Mouse (Mus musculus): Measurements from ENCODE around the gene Hist1h2bc.
A peak's percentile ranks its signal among the peaks of the same experiment; 100 is the strongest.
"Not testable (repeated sequence)": the region's sequence is repeated elsewhere in the genome, so short reads cannot be mapped to it uniquely, and the experiment has no call there.

Gene Hist1h2bc

DNA sequence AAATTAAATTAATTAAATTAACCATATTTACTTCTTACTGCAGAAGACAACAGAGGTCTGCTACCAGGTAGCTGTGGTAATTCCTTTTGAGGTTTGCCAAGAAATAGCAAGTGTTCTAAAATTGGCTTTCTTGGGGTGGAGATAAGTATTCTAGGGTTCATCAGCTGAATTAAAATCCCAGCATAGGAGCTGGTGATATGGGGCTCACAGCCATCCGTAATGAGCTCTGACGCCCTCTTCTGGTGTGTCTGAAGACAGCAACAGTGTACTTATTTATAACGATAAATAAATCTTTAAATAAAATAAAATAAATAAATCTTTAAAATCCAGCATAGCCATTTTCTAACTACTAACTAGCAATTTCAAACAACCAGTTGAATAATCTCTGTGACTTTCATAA is 15.8 kb downstream of the Hist1h2bc start:
- DNase-seq (ENCODE audit: low read depth, low spot score) = no peak

DNA sequence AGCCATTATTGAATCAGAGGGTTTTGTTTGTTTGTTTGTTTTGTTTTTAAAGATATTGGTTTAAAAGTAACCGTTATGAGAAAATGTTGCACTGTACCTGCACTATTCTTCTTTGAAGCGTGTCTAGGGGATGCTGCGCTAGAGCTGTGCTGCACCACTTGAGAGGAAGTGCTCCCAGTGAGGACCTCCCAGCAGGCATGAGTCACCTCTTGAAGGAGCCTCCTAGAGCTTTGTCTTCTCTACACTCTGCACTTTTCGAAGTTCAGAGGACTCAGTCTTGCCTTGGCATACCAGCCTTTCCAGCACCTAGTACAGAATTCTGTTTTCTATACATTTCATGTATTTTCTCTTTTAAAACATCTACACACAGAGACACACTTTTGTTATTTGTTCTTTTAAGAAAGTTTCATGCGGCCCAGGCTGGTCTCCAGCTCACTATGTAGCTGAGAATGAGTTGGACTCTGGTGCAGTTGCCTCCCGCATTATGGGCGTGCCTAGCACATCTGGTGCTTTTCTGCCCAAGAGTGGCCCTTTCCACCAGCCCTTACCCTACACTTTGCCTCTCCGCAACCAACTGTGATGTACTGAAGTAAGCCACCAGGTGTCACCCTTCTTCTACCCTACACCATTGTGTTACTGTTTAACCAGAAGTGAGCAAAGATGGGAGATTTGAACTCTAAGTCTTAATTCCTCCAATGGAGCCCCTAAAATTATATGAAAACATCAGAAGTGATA is 17.0 kb downstream of the Hist1h2bc start:
- DNase-seq (ENCODE audit: low read depth, low spot score) = peak; percentile 88

DNA sequence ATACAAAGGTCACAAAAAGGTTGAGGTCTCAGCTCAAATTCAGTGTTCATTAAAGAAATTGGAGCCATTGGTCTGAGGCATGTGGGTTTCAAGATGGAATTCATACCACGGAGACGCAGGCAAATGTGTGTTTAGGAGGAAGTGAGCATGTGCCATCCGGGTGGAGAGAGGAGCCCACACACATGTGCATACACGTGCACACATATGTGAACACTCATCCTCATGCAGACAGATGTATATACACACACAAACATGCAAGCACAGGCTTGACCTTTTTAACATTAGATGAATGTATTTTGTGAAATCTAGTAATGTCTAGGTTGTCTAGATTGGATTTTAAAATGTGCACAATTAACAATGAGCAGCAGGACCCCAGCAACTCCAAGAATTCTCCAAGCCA is 18.2 kb downstream of the Hist1h2bc start:
- no peak for DNase-seq (ENCODE audit: low read depth, low spot score)

DNA sequence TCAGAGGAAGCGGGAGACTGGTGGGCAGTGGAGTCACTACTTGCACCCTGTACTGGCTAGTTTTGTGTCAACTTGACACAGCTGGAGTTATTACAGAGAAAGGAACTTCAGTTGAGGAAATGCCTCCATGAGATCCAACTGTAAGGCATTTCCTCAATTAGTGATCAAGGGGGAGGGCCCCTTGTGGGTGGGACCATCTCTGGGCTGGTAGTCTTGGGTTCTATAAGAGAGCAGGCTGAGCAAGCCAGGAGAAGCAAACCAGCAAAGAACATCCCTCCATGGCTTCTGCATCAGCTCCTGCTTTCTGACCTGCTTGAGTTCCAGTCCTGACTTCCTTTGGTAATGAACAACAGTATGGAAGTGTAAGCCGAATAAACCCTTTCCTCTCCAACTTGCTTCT is 18.8 kb downstream of the Hist1h2bc start:
- DNase-seq (ENCODE audit: low read depth, low spot score) = not testable (repeated sequence)

DNA sequence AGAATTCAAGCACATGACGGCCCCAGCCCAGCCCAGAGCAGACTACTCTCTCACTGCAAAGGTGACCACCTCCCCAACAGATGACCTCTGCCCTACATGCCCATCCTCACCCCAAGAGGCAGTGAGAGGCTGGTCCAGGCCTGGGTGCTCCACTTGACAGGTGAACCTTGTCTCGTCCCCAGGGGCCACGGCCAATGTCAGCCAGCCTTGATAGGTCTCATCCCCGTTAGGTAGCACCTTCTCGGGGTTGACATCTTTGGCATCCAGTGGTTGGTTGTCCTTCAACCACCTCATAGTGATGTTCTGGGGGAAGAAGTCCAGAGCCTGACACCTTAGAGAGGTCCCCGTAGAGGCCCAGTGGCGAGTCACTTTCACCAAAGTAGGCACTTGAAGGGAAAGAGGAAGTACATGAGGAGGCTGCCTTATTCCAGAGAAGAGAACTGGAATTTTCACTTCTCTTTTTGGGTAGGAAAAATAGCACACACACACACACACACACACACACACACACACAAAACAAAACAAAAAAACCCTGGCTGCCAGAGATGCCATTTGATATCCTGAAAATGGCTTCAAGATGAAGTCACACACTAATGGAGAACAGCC is 21.9 kb downstream of the Hist1h2bc start:
- no peak for DNase-seq (ENCODE audit: low read depth, low spot score)

DNA sequence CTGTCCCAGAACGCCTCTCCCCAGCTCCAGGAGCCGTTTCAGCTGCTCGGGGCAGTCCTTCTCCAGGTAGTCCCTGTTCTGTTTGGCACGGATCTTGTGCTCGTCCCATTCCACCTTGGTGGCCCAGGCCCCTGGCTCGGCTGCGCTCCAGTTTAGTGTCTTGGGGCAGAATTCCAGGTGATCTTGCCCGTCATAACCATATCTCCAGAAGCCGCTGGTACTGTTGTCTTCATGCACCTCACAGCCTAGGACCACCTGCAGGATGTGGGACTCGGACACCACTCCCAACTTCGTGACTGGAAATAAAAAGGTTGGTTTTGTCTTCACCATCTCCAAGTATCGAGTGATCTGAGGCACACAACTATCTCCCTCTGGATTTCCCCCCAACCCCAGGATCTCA is 22.8 kb downstream of the Hist1h2bc start:
- DNase-seq (ENCODE audit: low read depth, low spot score) = no peak

DNA sequence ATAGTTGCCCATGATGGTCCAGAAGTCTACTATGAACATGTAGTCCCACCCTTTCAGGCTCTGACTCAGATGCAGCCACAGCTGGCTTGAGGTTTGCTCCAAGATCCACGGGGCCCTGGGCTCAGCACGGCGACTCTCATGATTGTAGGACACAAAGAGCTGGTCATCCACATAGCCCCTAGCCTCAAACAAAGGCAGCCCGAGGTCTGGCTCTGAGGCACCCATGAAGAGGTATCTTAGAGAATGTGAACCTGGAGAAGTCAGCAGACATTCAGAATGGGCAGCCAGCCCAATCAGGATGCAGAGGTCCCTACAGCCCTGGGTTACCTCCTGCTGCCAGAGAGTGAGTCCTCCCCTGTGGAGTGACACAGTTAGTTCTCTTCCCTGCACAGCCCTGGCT is 24.0 kb downstream of the Hist1h2bc start:
- no peak for DNase-seq (ENCODE audit: low read depth, low spot score)

DNA sequence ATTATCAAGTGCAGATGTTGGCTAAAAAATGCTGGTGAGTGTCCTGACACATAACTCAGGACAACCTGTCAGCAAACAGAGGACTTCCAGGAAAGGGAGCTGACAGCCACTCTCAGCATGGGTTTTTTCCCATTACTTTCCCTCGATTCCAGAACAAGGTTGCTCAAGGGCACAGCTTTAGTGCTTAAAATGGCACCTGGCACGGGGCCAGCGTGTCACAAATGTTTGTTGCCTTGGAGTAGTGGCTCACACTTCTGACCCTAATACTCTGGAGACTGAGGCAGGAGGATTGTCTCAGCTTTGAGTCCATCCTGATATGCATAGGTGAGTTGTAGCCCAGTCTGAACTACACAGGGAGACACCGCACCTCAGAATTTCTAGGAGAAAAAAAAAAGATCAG is 24.7 kb downstream of the Hist1h2bc start:
- no peak for DNase-seq (ENCODE audit: low read depth, low spot score)

DNA sequence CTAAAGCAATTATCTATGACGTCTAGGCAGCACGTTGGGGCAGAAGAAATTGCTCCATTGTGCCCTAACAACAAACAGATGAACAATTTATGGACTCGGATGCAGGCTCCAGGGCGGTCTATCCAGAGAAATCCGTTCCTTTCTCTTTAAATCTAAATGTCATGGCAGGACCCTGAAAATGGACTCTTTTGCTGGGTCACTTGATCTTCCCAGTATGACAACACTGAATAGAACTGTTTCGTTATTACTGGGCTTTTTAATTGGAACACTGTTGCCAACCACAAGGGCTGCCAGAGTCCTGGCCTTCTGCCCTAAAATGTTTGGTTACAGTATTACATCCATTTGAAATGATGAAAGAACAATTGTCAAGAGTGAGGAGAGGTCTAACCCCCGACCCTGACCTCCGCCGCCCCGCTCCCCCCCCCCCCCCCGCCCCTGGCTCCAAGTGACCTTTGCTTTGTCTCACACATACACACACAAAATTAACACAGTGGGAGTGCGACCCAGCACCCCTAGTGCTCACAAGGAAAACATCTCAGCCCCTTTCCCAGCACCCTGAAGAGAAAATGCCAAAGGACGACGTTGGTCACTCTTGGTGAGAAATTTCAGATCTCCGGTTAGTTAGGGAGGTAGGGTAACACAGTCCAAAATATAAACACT is 25.8 kb downstream of the Hist1h2bc start:
- no peak for DNase-seq (ENCODE audit: low read depth, low spot score)

DNA sequence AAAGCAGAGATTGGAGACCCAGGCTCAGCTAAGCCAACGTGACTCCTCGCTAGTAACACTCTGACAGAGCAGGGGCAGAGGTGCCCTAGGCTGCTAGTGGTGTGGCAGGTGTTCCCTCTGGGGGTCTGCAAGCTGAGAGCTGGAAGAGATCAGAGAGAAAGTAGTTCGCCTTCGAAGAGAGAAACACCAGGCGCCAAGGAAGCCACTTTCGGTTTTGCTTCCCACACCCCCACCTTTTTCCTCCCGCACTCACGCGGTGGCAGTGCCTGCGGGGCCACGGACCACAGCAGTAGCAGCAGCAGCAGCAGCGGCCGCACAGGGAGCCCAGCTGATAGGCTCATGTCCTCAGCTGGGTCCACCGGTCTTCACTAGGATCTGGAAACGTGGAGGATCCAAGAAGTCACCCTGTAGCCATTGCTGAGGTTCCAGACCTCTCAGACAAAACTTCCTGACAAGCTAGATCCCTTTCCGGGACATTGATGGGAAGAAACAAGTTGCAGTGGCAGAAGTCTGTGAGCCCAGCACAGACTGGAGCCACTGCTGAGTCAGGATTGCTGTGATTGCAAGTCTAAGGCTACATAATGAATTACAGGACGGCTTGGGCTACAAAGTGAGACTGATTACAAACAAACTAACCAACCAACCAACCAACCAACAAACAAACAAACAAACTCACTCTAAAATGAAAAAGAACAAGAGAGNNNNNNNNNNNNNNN is 26.5 kb downstream of the Hist1h2bc start, which contains the start of gene Hfe:
Gene Hfe, minus strand, starts transcription at position 481 of the 716 bp plus-strand sequence.
- peak; percentile 43 for DNase-seq (ENCODE audit: low read depth, low spot score)

DNA sequence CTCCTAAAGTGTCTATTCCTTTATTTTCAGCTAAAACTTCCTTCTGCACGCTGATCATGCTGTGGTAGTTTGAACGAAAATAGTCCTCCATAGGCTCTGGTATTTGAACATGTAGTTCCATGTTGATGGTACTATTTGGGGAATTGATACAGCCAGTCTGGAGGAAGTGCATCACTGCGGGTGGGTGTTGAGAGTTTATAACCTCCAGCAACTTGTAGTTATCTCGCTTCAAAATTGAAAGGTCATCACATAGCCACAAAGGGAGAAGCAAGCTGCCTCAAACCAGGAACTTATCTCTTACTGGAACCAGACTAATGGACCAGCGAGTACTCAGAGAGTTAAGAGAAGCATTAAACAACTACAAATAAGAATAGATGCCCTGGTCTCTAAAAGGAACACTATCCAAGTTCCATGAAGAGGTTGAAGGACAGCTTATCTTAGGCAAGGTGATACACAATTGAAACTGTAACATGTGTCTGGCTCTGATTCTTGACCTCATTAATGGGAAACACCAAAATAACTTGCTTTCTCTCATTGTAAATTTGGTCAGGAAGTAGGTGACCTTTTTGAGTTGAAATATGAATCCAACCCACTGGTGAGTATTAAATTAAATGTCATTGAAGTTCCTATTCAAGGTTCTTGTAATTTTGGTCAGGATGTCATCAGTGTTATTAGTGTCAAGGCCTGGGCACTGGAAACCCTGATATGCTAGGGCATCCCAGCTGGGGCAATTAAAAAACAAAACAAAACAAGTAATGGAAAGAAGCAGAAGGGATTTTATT is 32.5 kb downstream of the Hist1h2bc start:
- no peak for DNase-seq (ENCODE audit: low read depth, low spot score)

DNA sequence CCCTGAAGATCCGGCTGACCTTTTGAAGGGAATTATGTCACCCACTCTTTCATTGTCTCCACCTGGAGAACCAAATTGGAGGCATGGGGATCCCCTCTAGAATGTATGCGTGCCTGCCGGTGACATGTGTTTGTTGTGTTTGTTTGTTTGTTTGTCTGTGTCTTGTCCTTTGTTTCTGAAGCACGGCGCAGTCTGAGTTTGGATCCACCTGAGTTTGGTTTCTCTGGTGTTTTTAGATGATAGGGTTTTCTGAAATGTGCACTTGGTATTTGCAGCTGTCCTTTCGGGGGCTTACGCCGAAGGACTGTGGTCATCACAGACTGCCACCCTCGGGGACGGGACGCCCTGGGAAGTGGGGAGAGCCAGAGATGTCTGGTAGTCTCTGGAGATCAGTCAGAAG is 33.2 kb downstream of the Hist1h2bc start:
- no peak for DNase-seq (ENCODE audit: low read depth, low spot score)

DNA sequence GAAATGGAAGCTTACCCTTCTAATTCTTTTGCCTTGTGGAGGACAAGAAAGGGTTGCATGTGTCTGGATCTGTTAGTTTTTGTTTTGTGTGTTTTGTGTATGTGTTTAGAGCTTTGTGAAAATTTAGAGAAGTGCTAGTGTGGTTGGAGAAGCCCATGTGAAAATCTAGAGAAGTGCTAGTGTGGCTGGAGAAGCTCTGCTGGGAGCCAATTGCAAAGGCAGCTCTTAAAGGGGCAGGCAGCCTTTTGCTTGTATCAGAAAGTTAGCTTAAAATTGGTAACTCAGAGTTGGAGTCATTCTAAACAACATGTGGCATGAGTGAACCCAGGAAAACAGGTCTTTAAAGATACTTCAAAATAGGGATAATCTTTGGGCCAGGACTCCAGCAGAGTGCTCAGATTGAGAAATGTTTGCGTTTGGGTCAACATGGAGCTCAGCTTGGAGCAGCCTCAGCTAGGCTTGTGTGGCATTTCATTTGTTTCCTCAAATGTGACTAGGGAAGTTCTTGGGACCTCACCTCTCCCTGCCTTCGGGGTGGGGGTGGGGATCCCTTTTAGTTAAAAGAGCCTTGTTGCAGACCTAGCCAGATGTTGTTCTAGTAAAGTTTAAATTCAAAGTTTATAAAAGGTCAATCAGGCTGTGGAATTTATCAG is 33.7 kb downstream of the Hist1h2bc start:
- not testable (repeated sequence) for DNase-seq (ENCODE audit: low read depth, low spot score)

DNA sequence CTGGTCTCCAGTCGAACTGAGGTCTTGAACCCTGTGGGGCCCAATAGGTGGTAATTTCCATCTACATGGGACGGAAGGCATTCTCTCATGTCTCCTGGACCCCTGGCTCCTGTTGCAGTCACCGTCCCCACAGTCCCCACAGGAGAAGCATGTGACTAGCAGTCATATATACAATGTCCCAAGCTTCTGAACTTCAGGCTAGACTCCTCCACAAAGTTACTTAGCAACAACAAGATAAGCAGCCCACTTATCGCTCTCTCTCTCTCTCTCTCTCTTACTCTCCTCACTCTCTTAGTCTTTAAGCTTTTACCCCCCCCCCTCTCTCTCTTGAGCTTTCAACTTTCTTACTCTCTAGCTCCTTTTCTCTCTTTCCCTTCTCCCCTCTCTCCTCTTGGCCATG is 40.2 kb downstream of the Hist1h2bc start:
- DNase-seq (ENCODE audit: low read depth, low spot score) = no peak

DNA sequence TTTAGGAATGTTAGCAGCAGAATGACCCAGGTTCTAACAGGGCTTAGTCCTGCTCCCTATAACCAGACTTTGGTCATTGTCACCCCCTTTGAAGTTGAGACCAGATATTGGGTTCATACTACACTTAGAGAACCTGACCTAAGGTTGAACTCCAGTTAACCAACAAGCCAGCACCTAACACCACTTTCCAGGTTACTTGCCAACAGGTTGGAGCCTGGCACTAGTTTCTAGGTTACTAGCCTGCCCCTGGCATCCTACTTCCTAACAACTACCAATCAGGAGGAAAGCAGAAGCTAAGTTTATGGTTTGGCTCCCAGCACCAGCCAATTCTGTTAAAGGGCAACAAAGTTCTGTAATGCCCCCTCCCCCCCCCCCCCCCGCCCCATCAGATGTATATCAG is 41.2 kb downstream of the Hist1h2bc start:
- no peak for DNase-seq (ENCODE audit: low read depth, low spot score)

DNA sequence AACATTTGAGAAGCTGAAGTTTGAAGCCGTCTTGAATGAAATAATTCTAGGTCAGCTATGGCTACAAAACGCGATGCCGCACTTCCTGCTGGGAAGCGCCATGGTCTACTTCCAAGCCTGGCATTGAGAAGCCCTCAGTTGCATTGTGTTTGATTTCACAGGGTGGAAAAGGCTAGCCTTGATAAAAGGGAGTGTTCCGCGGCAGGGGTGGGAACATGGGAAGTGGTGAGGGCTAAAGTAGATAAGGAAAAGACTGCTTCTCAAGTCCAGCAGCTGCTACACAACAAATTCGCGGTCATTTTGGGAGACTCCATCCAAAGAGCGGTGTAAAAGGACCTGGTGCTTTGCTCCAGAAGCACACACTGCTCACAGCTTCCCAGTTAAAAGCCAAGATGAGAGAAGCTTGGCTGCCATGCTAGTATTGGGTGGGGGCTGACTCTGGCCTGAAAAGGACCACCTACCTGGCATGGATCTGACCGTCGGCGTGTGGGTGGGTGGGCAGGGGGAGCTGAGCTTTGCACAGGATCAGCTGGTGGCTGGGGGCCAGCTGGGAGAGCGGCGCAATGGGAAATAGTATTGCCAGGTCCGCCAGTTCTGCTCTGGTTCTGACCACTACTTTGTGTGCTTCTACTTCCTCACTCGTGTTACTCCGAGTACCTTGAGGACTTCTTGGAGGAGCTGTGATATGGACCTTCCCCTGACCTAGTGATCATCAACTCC is 44.6 kb downstream of the Hist1h2bc start:
- no peak for DNase-seq (ENCODE audit: low read depth, low spot score)

DNA sequence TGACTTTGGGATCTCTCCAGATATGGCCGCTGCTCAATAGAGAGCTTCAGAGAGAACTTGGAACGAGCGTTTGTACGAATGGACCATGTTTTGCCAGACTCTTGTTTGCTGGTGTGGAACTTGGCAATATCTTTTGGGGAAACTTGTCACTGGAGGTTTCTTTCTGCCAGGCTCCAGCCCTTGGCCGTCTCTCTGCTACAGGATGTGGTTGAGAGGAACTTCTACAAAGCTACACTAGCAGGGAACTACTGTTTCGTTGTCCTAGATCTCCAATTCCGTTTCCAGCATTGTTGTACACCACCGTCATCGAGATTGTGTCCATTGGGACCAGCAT is 45.2 kb downstream of the Hist1h2bc start:
- no peak for DNase-seq (ENCODE audit: low read depth, low spot score)

DNA sequence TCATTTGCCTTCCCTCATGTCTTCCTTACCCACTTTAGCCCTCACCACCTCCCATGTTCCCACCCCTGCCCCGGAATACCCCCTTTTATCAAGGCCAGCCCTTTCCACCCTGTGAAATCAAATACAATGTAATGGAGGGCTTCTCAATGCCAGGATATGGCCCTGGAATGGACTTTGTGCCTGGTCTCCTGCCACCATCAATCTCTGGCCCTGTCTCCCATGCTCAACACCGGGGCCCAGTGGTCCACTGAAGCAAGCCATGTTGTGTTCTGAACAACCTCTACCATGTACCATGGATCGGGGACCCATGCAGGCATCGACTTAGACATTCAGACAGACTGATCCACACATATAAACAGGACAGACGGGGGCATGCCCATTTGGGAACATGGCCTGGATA is 45.7 kb downstream of the Hist1h2bc start:
- DNase-seq (ENCODE audit: low read depth, low spot score) = no peak

DNA sequence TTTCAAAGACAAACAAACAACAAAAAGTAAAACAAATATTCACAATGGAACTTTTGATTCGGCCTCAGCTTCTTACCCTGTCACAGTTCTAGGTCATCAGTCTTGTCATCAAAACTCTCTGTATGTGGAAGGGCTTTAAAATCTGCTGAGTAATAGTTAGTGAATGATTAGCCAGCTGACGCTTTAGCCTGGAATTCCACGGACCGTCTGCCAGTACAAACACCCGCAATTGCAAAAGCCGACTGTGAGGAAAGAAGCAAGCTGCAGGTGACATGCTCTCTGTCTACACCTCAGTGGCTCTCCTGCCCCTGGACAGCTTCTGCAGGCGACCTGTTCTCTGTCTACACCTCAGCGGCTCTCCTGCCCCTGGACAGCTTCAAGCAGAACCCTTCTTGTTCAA is 46.5 kb downstream of the Hist1h2bc start:
- no peak for DNase-seq (ENCODE audit: low read depth, low spot score)

DNA sequence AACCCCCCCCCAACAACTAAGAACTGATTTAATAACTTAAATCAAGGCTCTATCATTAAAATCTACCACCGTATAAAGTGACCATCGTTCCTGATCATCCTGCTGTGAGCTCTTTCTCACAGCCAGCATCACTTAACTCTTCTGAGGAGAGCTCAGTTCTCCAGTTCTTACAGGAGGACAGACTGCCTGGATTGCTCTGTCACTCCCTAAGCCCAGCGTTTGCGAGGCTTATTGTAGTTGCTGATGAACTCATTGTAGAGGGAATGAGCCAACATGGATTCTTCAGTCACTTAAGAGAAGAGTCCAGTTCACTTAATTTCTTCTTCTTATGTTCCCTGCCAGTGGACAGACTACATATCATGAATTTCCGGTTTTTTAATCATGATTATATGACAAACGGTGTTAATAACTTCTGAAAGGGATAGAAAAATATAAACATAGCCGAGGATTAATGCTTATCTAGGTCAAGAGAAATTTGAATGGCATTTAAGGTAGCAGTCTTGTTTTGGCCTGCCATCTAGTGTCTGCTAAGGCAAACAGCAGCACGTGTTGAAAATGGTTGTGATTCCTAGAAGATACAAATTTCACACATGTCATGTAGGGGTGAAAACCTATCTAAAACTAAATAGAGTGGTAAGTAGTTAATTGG is 48.3 kb downstream of the Hist1h2bc start:
- peak; percentile 51 for DNase-seq (ENCODE audit: low read depth, low spot score)
